Mouse (Mus musculus) hindbrain, postnatal 0 days (tissue): ENCODE data around the gene Fam222b. TPM values are rescaled to one million over a fixed set of nuclear protein-coding genes. Genes with fewer than 3 reads are reported as not detected.
A peak's percentile ranks its signal among the peaks of the same experiment; 100 is the strongest.

ENCODE experiments used
- ATAC-seq: fragments of 200-750 bp; cut with Nextera tagmentation; 2 replicates; pipeline ENCODE4 v1.8.0; 2017; ENCODE audit warnings: mild to moderate bottlenecking, moderate TSS enrichment, moderate library complexity
- DNase-seq: peaks from one replicate; pipeline ENCODE4 v3.0.0-alpha.2; 2015; ENCODE audit warnings: low spot score
- H3K27ac ChIP-seq: fragments of 300-500 bp; sonication (generic); 2 replicates; pipeline ENCODE4 v1.5.1; 2014; ENCODE audit warnings: mild to moderate bottlenecking
- H3K27me3 ChIP-seq: fragments of 300-500 bp; sonication (generic); 2 replicates; pipeline ENCODE4 v1.6.1; 2014; ENCODE audit warnings: low read length, mixed read lengths; ENCODE audit not compliant: insufficient read depth
- H3K36me3 ChIP-seq: fragments of 300-500 bp; sonication (generic); 2 replicates; pipeline ENCODE4 v1.6.1; 2014; ENCODE audit warnings: low read length, mixed read lengths; ENCODE audit not compliant: insufficient read depth
- H3K4me1 ChIP-seq: fragments of 300-500 bp; sonication (generic); 2 replicates; pipeline ENCODE4 v1.6.1; 2014; ENCODE audit warnings: antibody characterized with exemption, low read length, mixed read lengths; ENCODE audit not compliant: insufficient read depth
- H3K4me2 ChIP-seq: fragments of 300-500 bp; sonication (generic); 2 replicates; pipeline ENCODE4 v1.6.1; 2014; ENCODE audit warnings: low read depth, mild to moderate bottlenecking, low read length, moderate library complexity, mixed read lengths
- H3K4me3 ChIP-seq: fragments of 300-500 bp; sonication (generic); 2 replicates; pipeline ENCODE4 v1.5.1; 2014; ENCODE audit warnings: low read length
- H3K9ac ChIP-seq: fragments of 300-500 bp; sonication (generic); replicated peaks from 2 replicates; pipeline ENCODE4 v1.6.1; 2014; ENCODE audit warnings: mild to moderate bottlenecking, low read length, moderate library complexity, mixed read lengths
- H3K9me3 ChIP-seq: fragments of 300-500 bp; sonication (generic); 2 replicates; pipeline ENCODE4 v1.6.1; 2016; ENCODE audit warnings: low read length, mixed read lengths
- CTCF ChIP-seq: IDR thresholded peaks from 2 replicates; pipeline ENCODE4 v1.5.1; 2016; ENCODE audit warnings: antibody characterized with exemption, control low read depth, low read depth
- WGBS: fragments of 180-500 bp; shearing (Covaris S2); extraction: QIAGEN DNeasy Blood & Tissue Kit; methylation state at CpG from one replicate; pipeline ENCODE4 v1.1.7; 2014; 5-methylcytosine and 5-hydroxymethylcytosine counted together
- polyA plus RNA-seq: library from polyadenylated mRNA; unstranded; fragments of >200 nt; fragmentation: Nextera tagmentation; extraction: Ambion mirVana; gene quantifications from 2 replicates; pipeline ENCODE4 v1.2.1, GENCODE M21; 2015
- total RNA-seq: library from RNA; depleted of rRNA; stranded (reverse); fragments of >200 nt; gene quantifications from 2 replicates; pipeline ENCODE4 v1.2.3, GENCODE M21; 2014

The Fam222b gene
- total and polyA plus RNA-seq, 2 experiments from 2014 or later: 22.9 to 32.6 TPM

DNA sequence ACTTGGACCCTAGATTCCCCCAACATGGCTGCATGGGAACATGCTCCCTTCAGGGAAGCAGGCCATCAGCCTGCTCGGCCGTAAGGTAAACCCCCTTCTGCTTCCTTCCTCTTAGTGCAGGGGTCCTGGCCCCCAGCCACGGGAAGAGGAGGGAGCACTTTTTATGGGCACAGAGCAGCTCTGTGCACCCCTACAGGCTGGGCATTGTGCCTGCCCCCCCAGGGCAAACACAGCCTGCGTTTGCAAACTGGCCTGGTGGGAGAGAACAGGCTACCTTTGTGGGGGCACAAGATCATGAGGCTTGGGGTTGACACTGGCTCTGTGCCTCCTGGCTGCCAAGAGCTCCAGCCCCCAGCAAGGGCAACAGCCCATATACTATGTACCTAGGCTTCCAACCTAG is 67.5 kb downstream of the Fam222b start:
- ATAC-seq: 0 out of 2 replicates have a peak, but pooled peaks have one; percentile 1
- no peak overlapping the region; the same call in 1 of the 2 replicates for H3K9ac ChIP-seq
- peak; percentile 67 for DNase-seq
- no peaks in the 10 kb centered on the region for H3K9me3 ChIP-seq
- H3K4me3 ChIP-seq: no peak overlapping the region
- peaks cover 33% of the 10 kb centered on the region for H3K36me3 ChIP-seq
- 29% methylated on average over 4 of the region's 4 CpGs for WGBS
- H3K27me3 ChIP-seq: no peaks in the 10 kb centered on the region
- peak overlapping the region; percentile 98 for H3K27ac ChIP-seq
- no peak for TF ChIP-seq CTCF
- H3K4me2 ChIP-seq: peak overlapping the region; percentile 82
- H3K4me1 ChIP-seq: peaks cover 19% of the 10 kb centered on the region

DNA sequence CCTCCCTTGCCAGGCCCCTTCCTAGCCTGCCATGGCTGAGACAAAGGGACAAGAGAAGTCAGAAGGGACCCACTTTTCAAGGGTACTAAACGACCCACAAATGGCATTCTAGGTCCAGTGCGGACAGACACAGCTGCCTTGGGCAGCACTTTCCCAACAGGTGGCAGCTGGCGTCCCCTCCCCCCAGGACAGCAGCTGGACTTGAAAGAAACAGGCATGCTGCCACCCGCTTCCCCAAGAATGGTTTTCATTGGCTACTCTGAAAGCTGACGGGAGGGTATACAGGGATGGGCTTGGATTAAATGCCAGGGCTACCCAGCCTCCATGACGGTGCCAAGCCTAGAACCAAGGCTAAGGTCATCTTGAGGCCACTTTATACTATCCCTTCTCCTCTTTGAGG is 68.0 kb downstream of the Fam222b start:
- peak overlapping the region; percentile 98 for H3K27ac ChIP-seq
- no peak for TF ChIP-seq CTCF
- H3K4me3 ChIP-seq: peak overlapping the region; percentile 98; the same call in 1 of the 2 replicates
- H3K36me3 ChIP-seq: peaks cover 33% of the 10 kb centered on the region
- no peak overlapping the region; the same call in 1 of the 2 replicates for H3K9ac ChIP-seq
- DNase-seq (peak; percentile 75), ATAC-seq (0 out of 2 replicates have a peak, but pooled peaks have one; percentile 9)
- H3K4me2 ChIP-seq: peak overlapping the region; percentile 82
- no peaks in the 10 kb centered on the region for H3K9me3 ChIP-seq
- H3K27me3 ChIP-seq: no peaks in the 10 kb centered on the region
- H3K4me1 ChIP-seq: peaks cover 19% of the 10 kb centered on the region
- WGBS: 15% methylated on average over 6 of the region's 6 CpGs

- DNase-seq: no peak
- WGBS: 71% methylated on average over 2 of the region's 2 CpGs
- H3K36me3 ChIP-seq: peaks cover 27% of the 10 kb centered on the region
- H3K27ac ChIP-seq: peak overlapping the region; percentile 98
- no peak for ATAC-seq
- peak overlapping the region; percentile 82 for H3K4me2 ChIP-seq
- peaks cover 19% of the 10 kb centered on the region for H3K4me1 ChIP-seq
- H3K9ac ChIP-seq: peak overlapping the region; percentile 100
- H3K9me3 ChIP-seq: no peaks in the 10 kb centered on the region
- no peak for TF ChIP-seq CTCF
- peak overlapping the region; percentile 98 for H3K4me3 ChIP-seq
- no peaks in the 10 kb centered on the region for H3K27me3 ChIP-seq
Measured at GRCm38 (mm10) chr11:78163045-78163444, 68.6 kb downstream of the Fam222b start.

DNA sequence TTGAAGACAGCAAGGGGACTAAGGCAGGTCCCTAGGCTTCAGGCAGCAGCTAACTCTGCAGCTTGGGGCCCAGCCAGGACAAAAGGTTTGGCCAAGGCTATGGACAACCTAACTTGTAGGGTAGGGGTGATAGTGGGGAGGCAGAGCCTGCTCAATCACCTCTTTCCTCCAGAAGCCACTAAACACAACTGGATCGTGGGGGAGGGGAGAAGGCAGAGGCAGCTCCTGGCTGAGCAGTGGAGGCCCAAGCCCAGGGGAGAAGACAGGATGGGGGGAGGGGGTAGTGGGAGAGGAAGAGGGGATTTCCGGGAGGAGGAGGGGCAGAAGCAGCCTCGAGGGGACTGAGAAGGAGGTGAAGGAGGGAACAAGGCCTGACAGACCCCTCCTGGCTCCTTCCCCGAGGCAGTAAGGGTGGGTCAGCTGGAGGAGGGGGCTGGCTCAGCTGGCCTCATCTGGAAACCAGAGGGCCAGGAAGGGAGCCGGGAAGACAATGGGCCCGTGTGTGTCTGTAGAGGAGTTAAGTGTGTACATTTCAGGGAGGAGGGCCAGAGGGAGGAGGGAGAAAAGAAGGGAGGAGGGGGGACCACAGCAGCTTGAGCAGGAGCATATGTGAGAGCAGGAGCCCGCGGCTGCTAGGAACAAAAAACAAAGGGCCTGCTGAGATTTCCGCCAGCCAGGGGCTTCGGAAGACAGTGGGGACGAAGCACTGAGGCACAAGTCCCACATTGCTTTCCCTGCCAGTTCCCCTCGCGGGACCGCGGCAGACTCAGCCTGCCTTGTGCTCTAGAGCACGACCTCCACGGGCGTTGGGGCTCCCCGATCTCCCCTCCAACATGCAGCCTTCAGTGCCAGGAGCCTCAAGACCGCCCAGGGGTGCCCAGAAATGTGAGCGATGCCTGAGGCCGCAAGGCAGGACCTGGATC is 69.5 kb downstream of the Fam222b start:
- Histone ChIP-seq H3K9me3 (no peaks in the 10 kb centered on the region), H3K36me3 (peaks cover 18% of the 10 kb centered on the region), H3K4me3 (peak overlapping the region; percentile 98), H3K27me3 (no peaks in the 10 kb centered on the region), H3K4me2 (peak overlapping the region; percentile 82), H3K9ac (peak overlapping the region; percentile 100), H3K4me1 (peaks cover 19% of the 10 kb centered on the region), H3K27ac (peak overlapping the region; percentile 98)
- TF ChIP-seq CTCF: no peak
- under 1% methylated on average over 22 of the region's 22 CpGs for WGBS
- DNase-seq (peak; percentile 71), ATAC-seq (peak; percentile 49; the same call in 1 of the 2 replicates)

- H3K36me3 ChIP-seq: peaks cover 17% of the 10 kb centered on the region
- ATAC-seq (0 out of 2 replicates have a peak, but pooled peaks have one; percentile 0), DNase-seq (no peak)
- no peaks in the 10 kb centered on the region for H3K27me3 ChIP-seq
- TF ChIP-seq CTCF: no peak
- H3K9me3 ChIP-seq: no peaks in the 10 kb centered on the region
- WGBS: under 1% methylated on average over 14 of the region's 14 CpGs
- H3K4me2 ChIP-seq: peak overlapping the region; percentile 82
- H3K4me3 ChIP-seq: peak overlapping the region; percentile 98
- H3K4me1 ChIP-seq: peaks cover 19% of the 10 kb centered on the region
- H3K9ac ChIP-seq: peak overlapping the region; percentile 100
- H3K27ac ChIP-seq: peak overlapping the region; percentile 98
Measured at GRCm38 (mm10) chr11:78164604-78164923, 70.1 kb downstream of the Fam222b start.

DNA sequence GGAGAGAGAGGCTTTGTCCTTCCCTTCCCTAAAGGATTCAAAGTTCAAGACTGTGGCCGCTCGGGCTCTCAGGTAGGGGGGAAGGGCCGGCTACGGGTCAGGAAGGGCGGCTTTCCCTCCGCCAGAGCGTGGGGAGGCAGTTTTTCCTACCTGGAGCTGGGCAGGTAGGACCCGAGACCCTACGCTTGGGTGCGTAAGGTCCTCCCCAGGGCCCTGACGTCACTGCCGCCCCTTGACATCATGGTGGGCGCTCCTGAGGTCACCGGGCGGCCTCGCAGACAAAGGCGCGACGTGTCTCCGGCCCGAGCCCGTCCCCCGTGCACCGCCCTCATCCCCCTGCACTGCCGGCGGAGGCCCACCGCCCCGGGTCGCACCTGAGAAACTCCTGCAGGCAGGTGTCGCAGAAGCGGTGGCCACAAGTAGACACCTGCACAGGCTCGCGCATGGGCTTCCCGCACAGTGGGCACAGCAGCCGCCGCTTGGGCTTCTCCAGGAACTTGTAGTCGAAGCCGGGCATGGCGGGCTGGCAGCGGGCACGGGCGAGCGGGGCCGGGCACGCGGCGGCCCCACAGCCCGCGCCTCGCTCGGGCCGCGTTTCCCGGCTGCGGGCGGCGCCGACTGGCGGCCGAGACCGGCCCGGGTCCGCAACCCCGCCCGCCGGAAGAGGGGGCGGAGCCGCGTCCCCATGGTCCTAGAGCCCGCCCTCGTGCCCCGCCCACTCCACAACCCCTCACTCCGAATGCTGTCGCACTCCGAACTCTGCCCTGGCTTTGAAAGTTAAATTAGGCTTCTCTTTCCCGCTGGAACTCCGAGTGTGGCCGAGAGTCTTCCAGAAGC is 70.7 kb downstream of the Fam222b start, which contains the start of gene Traf4:
Gene Traf4, minus strand, starts transcription at position 666 of the 837 bp plus-strand sequence.
- H3K27me3 ChIP-seq: no peaks in the 10 kb centered on the region
- H3K4me2 ChIP-seq: peak within 1 kb of the TSS; percentile 82
- peak within 1 kb of the TSS; percentile 98 for H3K4me3 ChIP-seq
- peak; percentile 94 for DNase-seq
- H3K9me3 ChIP-seq: no peaks in the 10 kb centered on the region
- peak within 1 kb of the TSS; percentile 100 for H3K9ac ChIP-seq
- ATAC-seq: peak; percentile 87
- under 1% methylated on average over 75 of the region's 78 CpGs for WGBS
- TF ChIP-seq CTCF: no peak
- peaks cover 11% of the 10 kb centered on the region for H3K36me3 ChIP-seq
- H3K4me1 ChIP-seq: peaks cover 19% of the 10 kb centered on the region
- peak within 1 kb of the TSS; percentile 98 for H3K27ac ChIP-seq
